Mouse (Mus musculus) stomach, embryonic 15.5 days (tissue): ENCODE data around the gene Asb16. TPM values are rescaled to one million over a fixed set of nuclear protein-coding genes. Genes with fewer than 3 reads are reported as not detected.
A peak's percentile ranks its signal among the peaks of the same experiment; 100 is the strongest.

ENCODE experiments used
- ATAC-seq: fragments of 200-750 bp; cut with Nextera tagmentation; 2 replicates; pipeline ENCODE4 v1.8.0; 2017; ENCODE audit warnings: low read depth, moderate number of reproducible peaks, moderate TSS enrichment; ENCODE audit not compliant: insufficient read depth, low FRiP score
- H3K27ac ChIP-seq: fragments of 300-500 bp; sonication (generic); 2 replicates; pipeline ENCODE4 v1.5.1; 2015; ENCODE audit warnings: mild to moderate bottlenecking, inconsistent platforms
- H3K27me3 ChIP-seq: fragments of 300-500 bp; sonication (generic); replicated peaks from 2 replicates; pipeline ENCODE4 v1.6.1; 2015; ENCODE audit warnings: inconsistent platforms
- H3K36me3 ChIP-seq: fragments of 300-500 bp; sonication (generic); 2 replicates; pipeline ENCODE4 v1.6.1; 2015; ENCODE audit warnings: inconsistent platforms
- H3K4me1 ChIP-seq: fragments of 300-500 bp; sonication (generic); 2 replicates; pipeline ENCODE4 v1.6.1; 2015; ENCODE audit warnings: inconsistent platforms
- H3K4me2 ChIP-seq: fragments of 300-500 bp; sonication (generic); 2 replicates; pipeline ENCODE4 v1.6.1; 2015; ENCODE audit warnings: mild to moderate bottlenecking, inconsistent platforms
- H3K4me3 ChIP-seq: fragments of 300-500 bp; sonication (generic); replicated peaks from 2 replicates; pipeline ENCODE4 v1.5.1; 2015; ENCODE audit warnings: inconsistent platforms
- H3K9ac ChIP-seq: fragments of 300-500 bp; sonication (generic); 2 replicates; pipeline ENCODE4 v1.6.1; 2015; ENCODE audit warnings: inconsistent platforms
- H3K9me3 ChIP-seq: fragments of 300-500 bp; sonication (generic); 2 replicates; pipeline ENCODE4 v1.6.1; 2016; ENCODE audit warnings: inconsistent platforms
- WGBS: fragments of 180-500 bp; shearing (Covaris S2); methylation state at CpG from one replicate; pipeline ENCODE4 v1.1.7; 2015; 5-methylcytosine and 5-hydroxymethylcytosine counted together
- polyA plus RNA-seq: library from polyadenylated mRNA; unstranded; fragments of >200 nt; fragmentation: Nextera tagmentation; extraction: Ambion mirVana; gene quantifications from 2 replicates; pipeline ENCODE4 v1.2.1, GENCODE M21; 2015

Gene Asb16
- polyA plus RNA-seq, 1 experiment from 2014 or later: not detected

DNA sequence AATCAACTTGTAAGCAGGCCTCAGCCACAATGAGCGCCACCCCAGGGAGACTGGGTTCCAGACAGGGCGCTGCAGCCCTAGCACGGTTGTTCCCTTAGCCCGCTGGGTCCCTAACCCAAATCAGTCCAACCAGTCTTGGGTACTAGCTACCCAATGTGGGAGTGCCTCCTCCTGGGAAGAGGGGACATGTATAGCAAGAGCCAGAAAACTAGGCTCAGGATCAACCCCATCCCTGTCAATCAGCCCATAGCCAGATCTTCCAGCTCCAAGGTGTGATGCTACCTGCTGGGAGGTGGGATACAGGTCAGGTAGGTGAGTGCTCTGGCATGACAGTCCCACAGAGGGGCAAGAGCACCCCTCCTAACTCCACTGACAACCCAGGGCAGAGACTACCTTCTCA, 21.6 kb downstream of the Asb16 start:
- H3K4me1 ChIP-seq: peaks cover 25% of the 10 kb centered on the region
- H3K4me2 ChIP-seq: no peak overlapping the region
- no peaks in the 10 kb centered on the region for H3K9me3 ChIP-seq
- no peaks in the 10 kb centered on the region for H3K27me3 ChIP-seq
- WGBS: 77% methylated on average over 4 of the region's 4 CpGs
- no peak overlapping the region for H3K9ac ChIP-seq
- no peak overlapping the region for H3K4me3 ChIP-seq
- peaks cover 44% of the 10 kb centered on the region for H3K36me3 ChIP-seq
- no peak for ATAC-seq
- no peak overlapping the region for H3K27ac ChIP-seq

GRCm38 (mm10) chr11:102291051-102291535, 22.6 kb downstream of the Asb16 start:
- ATAC-seq: no peak
- Histone ChIP-seq H3K36me3 (peaks cover 44% of the 10 kb centered on the region), H3K9me3 (no peaks in the 10 kb centered on the region), H3K9ac (no peak overlapping the region), H3K4me1 (peaks cover 23% of the 10 kb centered on the region), H3K27me3 (no peaks in the 10 kb centered on the region), H3K4me3 (no peak overlapping the region), H3K27ac (no peak overlapping the region), H3K4me2 (no peak overlapping the region)
- 81% methylated on average over 11 of the region's 11 CpGs for WGBS

DNA sequence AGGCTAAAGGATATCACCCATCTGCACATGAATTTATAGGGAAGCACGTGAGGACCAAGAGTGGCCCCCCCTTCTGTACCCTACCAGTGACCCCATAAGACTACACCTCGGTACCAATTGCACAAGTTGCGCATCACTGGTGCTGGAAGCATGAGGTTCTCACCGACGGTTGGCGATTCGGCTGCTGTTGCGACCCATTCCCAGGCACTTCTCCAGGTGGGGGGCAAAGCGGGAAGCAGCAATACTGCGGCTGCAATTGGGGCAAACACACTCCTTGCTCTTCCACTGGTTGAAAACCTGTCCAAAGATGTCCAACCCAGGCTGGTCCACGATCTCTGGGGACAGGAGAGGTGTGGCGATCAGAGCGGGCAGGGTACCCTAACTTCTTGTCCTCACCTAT, 25.4 kb downstream of the Asb16 start:
- peaks cover 27% of the 10 kb centered on the region for H3K36me3 ChIP-seq
- H3K9me3 ChIP-seq: no peaks in the 10 kb centered on the region
- ATAC-seq: no peak
- WGBS: 95% methylated on average over 13 of the region's 13 CpGs
- no peak overlapping the region for H3K4me3 ChIP-seq
- H3K27ac ChIP-seq: no peak overlapping the region
- no peak overlapping the region for H3K9ac ChIP-seq
- no peak overlapping the region for H3K4me2 ChIP-seq
- H3K27me3 ChIP-seq: no peaks in the 10 kb centered on the region
- H3K4me1 ChIP-seq: peaks cover 24% of the 10 kb centered on the region

DNA sequence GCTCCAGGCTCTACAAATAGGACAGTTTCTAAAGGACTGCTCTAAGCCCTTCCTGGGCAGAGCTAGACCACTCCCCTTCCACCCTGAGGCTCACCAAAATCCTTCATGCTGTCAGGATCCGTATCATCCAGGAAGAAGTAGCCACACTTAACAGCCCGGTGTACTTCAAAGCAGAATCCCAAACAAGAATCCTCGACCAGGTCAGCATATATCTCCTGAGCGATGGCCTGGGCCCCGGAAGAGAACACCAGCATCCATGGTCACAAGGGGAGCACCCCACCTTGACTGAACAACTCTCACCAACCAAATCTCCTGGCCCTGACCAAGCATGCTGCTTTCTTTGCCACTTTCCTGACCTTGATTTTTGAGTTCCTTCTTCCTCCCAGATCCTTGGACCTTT, 25.9 kb downstream of the Asb16 start:
- Histone ChIP-seq H3K36me3 (peaks cover 27% of the 10 kb centered on the region), H3K4me3 (no peak overlapping the region), H3K27ac (no peak overlapping the region), H3K27me3 (no peaks in the 10 kb centered on the region), H3K9me3 (no peaks in the 10 kb centered on the region), H3K4me1 (peaks cover 20% of the 10 kb centered on the region), H3K4me2 (peak overlapping the region; percentile 87; the same call in 1 of the 2 replicates), H3K9ac (no peak overlapping the region)
- ATAC-seq: no peak
- 54% methylated on average over 5 of the region's 5 CpGs for WGBS

GRCm38 (mm10) chr11:102294887-102295597, 26.5 kb downstream of the Asb16 start:
- Histone ChIP-seq H3K4me1 (peaks cover 15% of the 10 kb centered on the region; the same call in 1 of the 2 replicates), H3K27me3 (no peaks in the 10 kb centered on the region), H3K9ac (peak overlapping the region; percentile 76), H3K9me3 (no peaks in the 10 kb centered on the region), H3K4me3 (peak overlapping the region; percentile 80), H3K36me3 (peaks cover 27% of the 10 kb centered on the region), H3K27ac (peak overlapping the region; percentile 100), H3K4me2 (peak overlapping the region; percentile 87)
- WGBS: 61% methylated on average over 12 of the region's 12 CpGs
- ATAC-seq: no peak

- no peaks in the 10 kb centered on the region for H3K9me3 ChIP-seq
- peaks cover 23% of the 10 kb centered on the region for H3K36me3 ChIP-seq
- WGBS: under 1% methylated on average over 64 of the region's 73 CpGs
- H3K27ac ChIP-seq: peak overlapping the region; percentile 100
- H3K4me2 ChIP-seq: peak overlapping the region; percentile 87
- peak overlapping the region; percentile 76 for H3K9ac ChIP-seq
- H3K4me3 ChIP-seq: peak overlapping the region; percentile 80
- H3K27me3 ChIP-seq: no peaks in the 10 kb centered on the region
- H3K4me1 ChIP-seq: peaks cover 13% of the 10 kb centered on the region; the same call in 1 of the 2 replicates
- ATAC-seq: peak; percentile 2
These were observed 27.3 kb downstream of the Asb16 start for GRCm38 (mm10) chr11:102295598-102296471.

DNA sequence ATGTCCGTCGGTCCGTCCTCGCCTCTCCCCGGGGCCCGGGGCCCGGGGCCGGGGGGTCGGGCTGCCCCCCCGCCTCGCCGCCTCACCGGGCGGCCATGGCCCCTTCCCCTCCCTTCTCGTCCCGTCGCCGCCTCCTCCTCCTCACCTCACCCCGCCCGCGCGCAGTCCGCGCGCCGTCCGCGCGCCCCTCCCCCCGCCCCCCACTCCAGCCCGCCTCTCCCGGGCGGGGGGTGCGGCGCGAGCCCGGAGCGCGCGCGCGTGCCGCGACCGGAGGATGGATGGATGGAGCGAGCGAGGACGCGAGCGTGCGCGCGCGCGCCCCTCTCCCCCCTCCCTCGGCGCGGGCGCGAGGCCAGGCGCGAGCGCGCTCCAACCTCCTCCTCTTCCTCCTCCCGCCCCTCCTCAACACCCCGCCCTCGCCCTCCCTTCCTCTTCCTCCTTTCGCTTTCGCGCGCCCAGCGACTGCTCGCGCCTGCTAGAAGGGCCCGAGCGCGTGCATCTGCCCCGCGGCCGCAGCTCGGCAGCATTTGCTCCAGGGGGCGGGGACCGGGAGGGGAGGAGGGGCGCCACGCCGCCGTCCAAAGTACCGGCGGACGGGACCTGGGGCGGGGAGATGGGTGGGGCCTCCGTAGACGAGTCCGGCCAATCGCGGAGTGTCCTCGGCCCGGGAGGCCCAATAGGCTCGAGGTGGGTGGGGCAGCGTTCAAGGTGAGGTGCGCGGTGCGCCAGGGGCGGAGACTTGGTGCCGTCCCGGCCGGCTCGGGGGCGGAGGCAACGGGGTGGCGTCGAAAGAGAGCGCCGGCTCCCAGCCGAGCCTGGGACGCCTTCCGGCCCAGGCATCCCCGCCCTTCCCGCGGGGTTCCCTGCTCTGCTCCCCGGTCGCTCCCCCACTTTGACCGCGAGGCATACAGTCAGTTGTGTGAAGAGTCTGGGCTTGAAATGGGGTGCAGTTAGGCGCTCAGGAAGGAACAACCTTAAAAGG, 28.2 kb downstream of the Asb16 start, which contains the start of gene Atxn7l3:
Gene Atxn7l3 (minus strand): TSS at position 141 of the 982 bp plus-strand sequence.
- peak within 1 kb of the TSS; percentile 87 for H3K4me2 ChIP-seq
- peak within 1 kb of the TSS; percentile 100 for H3K27ac ChIP-seq
- H3K9ac ChIP-seq: peak within 1 kb of the TSS; percentile 76
- WGBS: under 1% methylated on average over 65 of the region's 125 CpGs
- peaks cover 13% of the 10 kb centered on the region; the same call in 1 of the 2 replicates for H3K4me1 ChIP-seq
- no peaks in the 10 kb centered on the region for H3K27me3 ChIP-seq
- H3K36me3 ChIP-seq: peaks cover 13% of the 10 kb centered on the region
- ATAC-seq: peak; percentile 94
- H3K9me3 ChIP-seq: no peaks in the 10 kb centered on the region
- peak within 1 kb of the TSS; percentile 80 for H3K4me3 ChIP-seq

DNA sequence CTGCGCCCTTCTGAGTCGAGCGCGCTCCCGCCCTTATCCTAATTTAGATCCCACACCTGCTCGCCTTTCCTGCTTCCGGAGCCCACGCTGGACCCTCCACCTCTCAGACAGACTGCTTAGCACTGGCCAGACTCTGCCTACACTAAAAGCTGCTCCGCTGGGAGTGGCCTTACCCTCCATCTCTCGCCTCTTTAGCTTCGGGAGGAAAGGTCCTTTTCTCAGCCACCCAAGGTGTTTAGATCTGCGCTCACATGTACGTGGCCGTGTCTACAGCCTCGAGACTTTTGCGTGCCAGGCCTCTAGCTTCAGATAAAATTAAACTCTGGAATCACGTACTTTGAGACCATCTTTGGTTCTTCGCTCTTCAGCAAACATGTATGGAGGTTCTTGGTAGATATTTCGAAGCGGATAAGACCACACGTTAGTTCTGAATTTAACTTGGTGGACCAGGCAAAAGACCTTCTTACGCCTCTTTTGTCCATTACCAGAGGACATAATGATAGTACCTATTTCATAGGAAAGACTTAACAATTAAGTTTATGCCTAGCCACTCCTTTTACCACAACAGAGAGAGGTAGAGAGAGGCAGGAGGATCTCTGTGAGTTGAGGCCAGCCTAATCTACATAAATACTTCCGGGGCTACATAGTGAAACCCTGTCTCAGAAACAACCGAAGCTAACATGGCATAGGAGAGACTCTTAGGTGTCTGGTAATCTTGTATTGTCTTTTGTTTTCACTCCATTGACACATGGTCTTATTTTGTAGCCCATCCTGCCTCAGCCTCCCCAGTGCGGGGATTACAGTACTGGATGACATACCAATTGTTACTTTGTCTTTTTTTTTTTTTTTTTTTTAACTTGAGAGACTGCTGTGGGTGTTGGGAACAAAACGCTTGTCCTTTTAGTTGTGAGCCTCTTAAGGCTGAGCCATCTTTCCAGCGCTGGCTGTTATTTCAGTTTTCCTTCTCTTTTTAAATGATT, 29.3 kb downstream of the Asb16 start:
- no peaks in the 10 kb centered on the region for H3K9me3 ChIP-seq
- peak overlapping the region; percentile 50 for H3K9ac ChIP-seq
- H3K36me3 ChIP-seq: peaks cover 3% of the 10 kb centered on the region
- H3K4me2 ChIP-seq: peak overlapping the region; percentile 87
- peak; percentile 11; the same call in 1 of the 2 replicates for ATAC-seq
- peak overlapping the region; percentile 100 for H3K27ac ChIP-seq
- peak overlapping the region; percentile 80 for H3K4me3 ChIP-seq
- 21% methylated on average over 27 of the region's 27 CpGs for WGBS
- H3K27me3 ChIP-seq: no peaks in the 10 kb centered on the region
- H3K4me1 ChIP-seq: peaks cover 13% of the 10 kb centered on the region; the same call in 1 of the 2 replicates

- no peak overlapping the region for H3K4me3 ChIP-seq
- 8% methylated on average over 1 of the region's 1 CpGs for WGBS
- no peak overlapping the region for H3K4me2 ChIP-seq
- no peaks in the 10 kb centered on the region for H3K9me3 ChIP-seq
- ATAC-seq: no peak
- H3K27ac ChIP-seq: no peak overlapping the region
- H3K36me3 ChIP-seq: no peaks in the 10 kb centered on the region
- H3K9ac ChIP-seq: no peak overlapping the region
- peaks cover 12% of the 10 kb centered on the region; the same call in 1 of the 2 replicates for H3K4me1 ChIP-seq
- H3K27me3 ChIP-seq: no peaks in the 10 kb centered on the region
These were observed 31.3 kb downstream of the Asb16 start for GRCm38 (mm10) chr11:102299839-102300238.

DNA sequence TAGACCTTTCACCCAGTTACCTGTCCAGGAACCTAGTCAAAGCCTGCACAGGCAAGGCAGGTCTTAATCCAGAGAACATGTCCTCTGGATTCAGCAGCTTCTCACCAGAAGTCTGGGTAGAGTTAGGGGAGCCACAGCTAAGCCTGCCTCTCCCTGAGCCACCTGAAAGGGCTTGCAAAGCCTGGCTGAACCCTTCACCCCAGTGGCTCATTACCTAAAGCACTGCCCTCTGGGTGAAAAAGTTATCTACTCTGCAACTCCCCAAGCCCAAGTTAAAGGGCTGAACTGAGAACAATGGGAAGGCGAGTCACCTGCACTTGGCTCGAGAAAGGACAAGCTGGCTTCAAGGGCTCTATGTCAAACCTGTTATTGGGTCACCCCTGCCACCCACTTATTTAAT, 35.6 kb downstream of the Asb16 start:
- ATAC-seq: no peak
- H3K4me3 ChIP-seq: no peak overlapping the region
- H3K4me1 ChIP-seq: peaks cover 4% of the 10 kb centered on the region
- H3K4me2 ChIP-seq: no peak overlapping the region
- 52% methylated on average over 2 of the region's 2 CpGs for WGBS
- H3K9ac ChIP-seq: no peak overlapping the region
- no peaks in the 10 kb centered on the region for H3K27me3 ChIP-seq
- H3K9me3 ChIP-seq: no peaks in the 10 kb centered on the region
- no peak overlapping the region for H3K27ac ChIP-seq
- peaks cover 24% of the 10 kb centered on the region for H3K36me3 ChIP-seq
